Mouse (Mus musculus): ENCODE results near the gene Rbms1.

Rbms1 gene

GRCm38 (mm10) chr2:60914524-60915280 is 48.3 kb downstream of the Rbms1 start:
- no peak for DNase-seq

GRCm38 (mm10) chr2:60913281-60913680 is 49.7 kb downstream of the Rbms1 start:
- DNase-seq, result no peak

GRCm38 (mm10) chr2:60911716-60912115 is 51.3 kb downstream of the Rbms1 start:
- no peak for DNase-seq

- peak; percentile 36 for DNase-seq
Observed at GRCm38 (mm10) chr2:60910820-60911219, 52.2 kb downstream of the Rbms1 start.

GRCm38 (mm10) chr2:60908551-60908950 is 54.4 kb downstream of the Rbms1 start:
- no peak for DNase-seq

- no peak for DNase-seq
Observed at GRCm38 (mm10) chr2:60908116-60908515, 54.9 kb downstream of the Rbms1 start.

- DNase-seq, result no peak
Observed at GRCm38 (mm10) chr2:60905283-60905682, 57.7 kb downstream of the Rbms1 start.

GRCm38 (mm10) chr2:60904141-60904540 is 58.9 kb downstream of the Rbms1 start:
- DNase-seq, result no peak

- DNase-seq, result no peak
Observed at GRCm38 (mm10) chr2:60903535-60903934, 59.5 kb downstream of the Rbms1 start.

- no peak for DNase-seq
Observed at GRCm38 (mm10) chr2:60902446-60903137, 60.4 kb downstream of the Rbms1 start.

GRCm38 (mm10) chr2:60901511-60901951 is 61.5 kb downstream of the Rbms1 start:
- no peak for DNase-seq

GRCm38 (mm10) chr2:60901013-60901412 is 62.0 kb downstream of the Rbms1 start:
- DNase-seq, result no peak

- no peak for DNase-seq
Observed at GRCm38 (mm10) chr2:60893042-60893441, 70.0 kb downstream of the Rbms1 start.

- DNase-seq, result no peak
Observed at GRCm38 (mm10) chr2:60883931-60884330, 79.1 kb downstream of the Rbms1 start.

- DNase-seq, result no peak
Observed at GRCm38 (mm10) chr2:60883043-60883365, 80.0 kb downstream of the Rbms1 start.

GRCm38 (mm10) chr2:60882202-60883042 is 80.6 kb downstream of the Rbms1 start:
- no peak for DNase-seq

GRCm38 (mm10) chr2:60881571-60882041 is 81.4 kb downstream of the Rbms1 start:
- no peak for DNase-seq

- DNase-seq, result peak; percentile 70
Observed at GRCm38 (mm10) chr2:60880789-60881570, 82.0 kb downstream of the Rbms1 start.

- no peak for DNase-seq
Observed at GRCm38 (mm10) chr2:60879966-60880788, 82.8 kb downstream of the Rbms1 start.

- no peak for DNase-seq
Observed at GRCm38 (mm10) chr2:60879141-60879818, 83.7 kb downstream of the Rbms1 start.

All from right cerebral cortex, postnatal 25 days (tissue).